Comparison of ENCODE assay signal across 10 mouse cellular contexts in genomic region chr13:30566767-30567166, GRCm38 (mm10). TPM values are rescaled to one million over a fixed set of nuclear protein-coding genes. Genes with fewer than 3 reads are reported as not detected.
A peak's percentile ranks its signal among the peaks of the same experiment; 100 is the strongest.
DNase-seq lines count a peak whose midpoint lies in the region; ATAC-seq and TF ChIP-seq lines count a peak whose summit lies in the region.
"Had no signal": no experiment of that assay in that cellular context is flagged by ENCODE, and none has a peak within 500 bp of the region (broad histone marks: within the 10 kb centered on the region; RNA-seq: fewer than 3 reads in every experiment).

No protein-coding gene starts in this region.

- H3K27me3 ChIP-seq in kidney, adult 2 months (replicated peaks; ENCODE audit: control insufficient read depth, insufficient read depth, low read length) = no peaks in the 10 kb centered on the region
- H3K27me3 ChIP-seq in kidney, embryonic 16.5 days (ENCODE audit: insufficient read depth, low read length) = no peaks in the 10 kb centered on the region
- no peaks in the 10 kb centered on the region for H3K27me3 ChIP-seq in embryonic facial prominence, embryonic 14.5 days (replicated peaks; ENCODE audit: control insufficient read depth, insufficient read depth, low read length)
- H3K27me3 ChIP-seq in liver, embryonic 14.5 days (ENCODE audit: control insufficient read depth, insufficient read depth, low read length) = no peaks in the 10 kb centered on the region
- no peaks in the 10 kb centered on the region for H3K27me3 ChIP-seq in forebrain, embryonic 15.5 days
- H3K27me3 ChIP-seq: embryonic facial prominence, embryonic 12.5 days; lung, embryonic 15.5 days had no signal

- TF ChIP-seq POLR2A in kidney, adult 2 months (IDR thresholded peaks at IDR 0.05; ENCODE audit: low read depth, low read length) = no peak

- H3K9ac ChIP-seq in kidney, embryonic 16.5 days (replicated peaks; ENCODE audit: low read length) = no peak overlapping the region
- no peak overlapping the region for H3K9ac ChIP-seq in embryonic facial prominence, embryonic 14.5 days (ENCODE audit: low read depth, low read length)
- H3K9ac ChIP-seq in liver, embryonic 14.5 days (replicated peaks) = no peak overlapping the region
- no peak overlapping the region for H3K9ac ChIP-seq in forebrain, embryonic 15.5 days (replicated peaks)
- H3K9ac ChIP-seq: embryonic facial prominence, embryonic 12.5 days; lung, embryonic 15.5 days had no signal

- TF ChIP-seq CTCF in kidney, adult 2 months (conservative IDR thresholded peaks at IDR 0.05; ENCODE audit: insufficient read depth, insufficient read length, low read depth, low read length) = peak; percentile 74
- peak; percentile 54 for TF ChIP-seq CTCF in liver, embryonic 14.5 days (IDR thresholded peaks at IDR 0.05; ENCODE audit: low read depth)

- no peak for ATAC-seq in kidney, embryonic 16.5 days (ENCODE audit: low FRiP score, low TSS enrichment)
- ATAC-seq in embryonic facial prominence, embryonic 14.5 days (ENCODE audit: low read depth) = no peak
- ATAC-seq in liver, embryonic 14.5 days (ENCODE audit: insufficient read depth) = no peak
- no peak for ATAC-seq in forebrain, embryonic 15.5 days (replicated peaks)

- H3K9me3 ChIP-seq in kidney, embryonic 16.5 days (ENCODE audit: low read length) = no peaks in the 10 kb centered on the region
- H3K9me3 ChIP-seq in embryonic facial prominence, embryonic 14.5 days (ENCODE audit: control insufficient read depth, low read length) = no peaks in the 10 kb centered on the region
- no peaks in the 10 kb centered on the region for H3K9me3 ChIP-seq in liver, embryonic 14.5 days (ENCODE audit: control insufficient read depth, low read length)
- H3K9me3 ChIP-seq in forebrain, embryonic 15.5 days = no peaks in the 10 kb centered on the region
- H3K9me3 ChIP-seq: embryonic facial prominence, embryonic 12.5 days; lung, embryonic 15.5 days had no signal

- H3K36me3 ChIP-seq in kidney, adult 2 months (ENCODE audit: control insufficient read depth, insufficient read depth, low read length) = no peaks in the 10 kb centered on the region
- H3K36me3 ChIP-seq in kidney, embryonic 16.5 days (ENCODE audit: insufficient read depth, low read length) = no peaks in the 10 kb centered on the region
- H3K36me3 ChIP-seq in embryonic facial prominence, embryonic 14.5 days (ENCODE audit: control insufficient read depth, insufficient read depth, low read length) = no peaks in the 10 kb centered on the region
- H3K36me3 ChIP-seq in liver, embryonic 14.5 days (replicated peaks; ENCODE audit: control insufficient read depth, insufficient read depth, low read depth) = no peaks in the 10 kb centered on the region
- no peaks in the 10 kb centered on the region for H3K36me3 ChIP-seq in forebrain, embryonic 15.5 days
- H3K36me3 ChIP-seq: embryonic facial prominence, embryonic 12.5 days; lung, embryonic 15.5 days had no signal

- no peak overlapping the region for H3K27ac ChIP-seq in kidney, adult 2 months (ENCODE audit: insufficient read depth, low read depth, low read length)
- H3K27ac ChIP-seq in kidney, embryonic 16.5 days (ENCODE audit: low read length) = no peak overlapping the region
- H3K27ac ChIP-seq in embryonic facial prominence, embryonic 14.5 days (replicated peaks; ENCODE audit: low read depth, low read length) = no peak overlapping the region
- H3K27ac ChIP-seq in liver, embryonic 14.5 days = no peak overlapping the region
- no peak overlapping the region for H3K27ac ChIP-seq in forebrain, embryonic 15.5 days (replicated peaks)
- H3K27ac ChIP-seq: embryonic facial prominence, embryonic 12.5 days; lung, embryonic 15.5 days had no signal

- TF ChIP-seq EP300 in liver, embryonic 14.5 days (IDR thresholded peaks at IDR 0.05; ENCODE audit: low read depth) = no peak

- WGBS in kidney, adult 2 months = 54% methylated on average over 8 of the region's 8 CpGs
- 58% methylated on average over 8 of the region's 8 CpGs for WGBS in kidney, embryonic 16.5 days
- WGBS in embryonic facial prominence, embryonic 14.5 days = 62% methylated on average over 8 of the region's 8 CpGs
- 39% methylated on average over 8 of the region's 8 CpGs for WGBS in liver, embryonic 14.5 days (ENCODE audit: insufficient replicate concordance)
- 65% methylated on average over 8 of the region's 8 CpGs for WGBS in forebrain, embryonic 15.5 days

- H3K4me2 ChIP-seq in kidney, embryonic 16.5 days (replicated peaks; ENCODE audit: low read depth, low read length) = no peak overlapping the region
- no peak overlapping the region for H3K4me2 ChIP-seq in embryonic facial prominence, embryonic 14.5 days (ENCODE audit: low read depth, low read length)
- H3K4me2 ChIP-seq in liver, embryonic 14.5 days (ENCODE audit: low read depth) = no peak overlapping the region
- H3K4me2 ChIP-seq in forebrain, embryonic 15.5 days (replicated peaks) = no peak overlapping the region
- H3K4me2 ChIP-seq: embryonic facial prominence, embryonic 12.5 days; lung, embryonic 15.5 days had no signal

- DNase-seq in kidney, adult 2 months = peak; percentile 64
- DNase-seq in NIH3T3 (ENCODE audit: low read depth) = peak; percentile 75
- peak; percentile 56 for DNase-seq in embryonic facial prominence, embryonic 14.5 days (ENCODE audit: low spot score)
- DNase-seq in kidney, adult 9 months = peak; percentile 67
- no peak for DNase-seq in liver, embryonic 14.5 days (ENCODE audit: low read depth in 3 of 3, low spot score in 3 of 3)
- peak; percentile 54 for DNase-seq in right cerebral cortex, postnatal 25 days

- no peak overlapping the region for H3K4me3 ChIP-seq in kidney, adult 2 months (ENCODE audit: insufficient read depth, low read depth, low read length)
- no peak overlapping the region for H3K4me3 ChIP-seq in kidney, embryonic 16.5 days (ENCODE audit: low read length)
- H3K4me3 ChIP-seq in embryonic facial prominence, embryonic 14.5 days (ENCODE audit: low read depth, low read length) = no peak overlapping the region
- no peak overlapping the region for H3K4me3 ChIP-seq in liver, embryonic 14.5 days (ENCODE audit: insufficient read depth in 1 of 2, low read depth in 2 of 2, low read length in 2 of 2)
- H3K4me3 ChIP-seq in forebrain, embryonic 15.5 days = no peak overlapping the region
- H3K4me3 ChIP-seq: embryonic facial prominence, embryonic 12.5 days; lung, embryonic 15.5 days had no signal

- H3K4me1 ChIP-seq in kidney, adult 2 months (ENCODE audit: control insufficient read depth, insufficient read depth, low read length) = no peaks in the 10 kb centered on the region
- H3K4me1 ChIP-seq in kidney, embryonic 16.5 days (ENCODE audit: insufficient read depth, low read length) = no peaks in the 10 kb centered on the region
- H3K4me1 ChIP-seq in embryonic facial prominence, embryonic 14.5 days (ENCODE audit: control insufficient read depth, insufficient read depth, low read length) = no peaks in the 10 kb centered on the region
- no peaks in the 10 kb centered on the region for H3K4me1 ChIP-seq in liver, embryonic 14.5 days (replicated peaks; ENCODE audit: control insufficient read depth in 2 of 2, insufficient read depth in 2 of 2, low read length in 1 of 2)
- H3K4me1 ChIP-seq in forebrain, embryonic 15.5 days = no peaks in the 10 kb centered on the region
- H3K4me1 ChIP-seq: embryonic facial prominence, embryonic 12.5 days; lung, embryonic 15.5 days had no signal

RNA-seq across cellular contexts. Expression of gene Uqcrfs1, which starts 21.6 kb away (rescaled TPM):
- 441 and 479 TPM in 2 replicates for polyA plus RNA-seq in kidney, adult 2 months (2012; rRNA removed)
- polyA plus RNA-seq in kidney, embryonic 16.5 days (2015; fragmentation: Nextera tagmentation; extraction: Ambion mirVana) = 312 and 338 TPM in 2 replicates
- polyA plus RNA-seq in embryonic facial prominence, embryonic 14.5 days (2014; fragmentation: Nextera tagmentation; extraction: Ambion mirVana) = 218 and 252 TPM in 2 replicates
- 60.7 and 85.4 TPM in 2 replicates for polyA plus RNA-seq in liver, embryonic 14.5 days (2012; rRNA removed)
- polyA plus RNA-seq in liver, embryonic 14.5 days (2014; fragmentation: Nextera tagmentation; extraction: Ambion mirVana) = 178 and 190 TPM in 2 replicates
- polyA plus RNA-seq in forebrain, embryonic 15.5 days (2015; fragmentation: Nextera tagmentation; extraction: Ambion mirVana) = 233 and 246 TPM in 2 replicates

Comparison
In these comparisons a context has a peak if more than half of its experiments do, and no peak if none do; other contexts are left out.
1. DNase-seq: peak in kidney, adult 2 months (single experiment), NIH3T3 (single experiment), embryonic facial prominence, embryonic 14.5 days (single experiment), kidney, adult 9 months (single experiment) and right cerebral cortex, postnatal 25 days (single experiment); none in liver, embryonic 14.5 days (0 of 3).